Mouse (Mus musculus): ENCODE data around the gene Cyfip1. TPM values are rescaled to one million over a fixed set of nuclear protein-coding genes. Genes with fewer than 3 reads are reported as not detected.
"Not testable (repeated sequence)": the region's sequence is repeated elsewhere in the genome, so short reads cannot be mapped to it uniquely, and the experiment has no call there.

The Cyfip1 gene
- polyA plus RNA-seq, 1 experiment from 2014 or later, result 50.0 TPM

DNA sequence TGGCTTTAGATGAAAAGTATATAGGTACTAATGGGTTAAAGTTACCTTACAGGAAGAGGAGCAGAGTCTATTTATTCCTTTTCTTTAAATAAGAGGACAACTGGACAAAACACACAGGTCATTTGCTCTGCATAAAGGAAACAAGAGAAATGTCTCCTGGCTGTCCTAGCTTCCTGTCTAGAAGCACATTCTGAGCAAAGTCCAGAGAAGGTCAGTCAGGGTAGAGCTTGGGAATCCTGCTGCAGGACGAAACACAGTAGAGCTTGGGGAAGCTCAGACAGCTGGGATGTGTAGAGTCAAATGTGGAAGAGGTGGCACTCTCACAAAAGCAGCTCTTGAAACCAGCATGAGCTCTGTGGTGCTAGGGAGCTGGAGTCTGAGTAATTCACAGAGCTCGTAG lies 68.8 kb downstream of the Cyfip1 start:
- no peaks in the 10 kb centered on the region for H3K9me3 ChIP-seq (ENCODE audit: control insufficient read depth, low read length)
- 88% methylated on average over 2 of the region's 2 CpGs for WGBS
- no peaks in the 10 kb centered on the region for H3K27me3 ChIP-seq (ENCODE audit: control insufficient read depth, insufficient read depth, low read length)
- H3K4me2 ChIP-seq (replicated peaks), result no peak overlapping the region
- H3K4me3 ChIP-seq (replicated peaks; ENCODE audit: low read length), result no peak overlapping the region
- H3K27ac ChIP-seq, result no peak overlapping the region
- no peak overlapping the region for H3K9ac ChIP-seq
- ATAC-seq (ENCODE audit: low FRiP score), result no peak
- H3K4me1 ChIP-seq (replicated peaks; ENCODE audit: control insufficient read depth, insufficient read depth, low read length), result no peaks in the 10 kb centered on the region
- DNase-seq (ENCODE audit: low spot score), result no peak
- H3K36me3 ChIP-seq (replicated peaks; ENCODE audit: control insufficient read depth, insufficient read depth), result peaks cover 83% of the 10 kb centered on the region

DNA sequence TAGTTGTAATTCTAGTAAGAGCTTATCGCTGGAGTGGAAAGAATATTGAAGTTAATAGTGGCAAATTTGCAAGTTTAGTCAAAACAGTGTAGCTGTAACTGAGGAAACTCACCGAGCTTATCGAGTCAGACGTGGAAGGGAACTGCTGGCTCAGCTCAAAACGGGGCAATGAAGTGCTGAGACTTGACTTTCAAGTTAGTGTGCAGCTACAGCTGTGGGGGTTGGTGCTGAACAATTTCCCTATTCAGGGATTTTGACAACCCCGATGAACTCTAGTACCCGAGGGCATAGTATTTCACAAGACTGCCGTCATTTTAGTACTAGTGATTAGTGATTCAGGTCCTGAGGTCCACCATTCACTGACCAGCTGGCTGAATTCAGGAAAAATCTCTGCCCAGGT lies 69.8 kb downstream of the Cyfip1 start:
- no peaks in the 10 kb centered on the region for H3K9me3 ChIP-seq (ENCODE audit: control insufficient read depth, low read length)
- H3K4me3 ChIP-seq (replicated peaks; ENCODE audit: low read length), result no peak overlapping the region
- H3K36me3 ChIP-seq (replicated peaks; ENCODE audit: control insufficient read depth, insufficient read depth), result peaks cover 82% of the 10 kb centered on the region
- no peaks in the 10 kb centered on the region for H3K27me3 ChIP-seq (ENCODE audit: control insufficient read depth, insufficient read depth, low read length)
- H3K27ac ChIP-seq, result no peak overlapping the region
- 78% methylated on average over 8 of the region's 8 CpGs for WGBS
- DNase-seq (ENCODE audit: low spot score) (no peak), ATAC-seq (ENCODE audit: low FRiP score) (no peak)
- no peak overlapping the region for H3K4me2 ChIP-seq (replicated peaks)
- no peak overlapping the region for H3K9ac ChIP-seq
- no peaks in the 10 kb centered on the region for H3K4me1 ChIP-seq (replicated peaks; ENCODE audit: control insufficient read depth, insufficient read depth, low read length)

DNA sequence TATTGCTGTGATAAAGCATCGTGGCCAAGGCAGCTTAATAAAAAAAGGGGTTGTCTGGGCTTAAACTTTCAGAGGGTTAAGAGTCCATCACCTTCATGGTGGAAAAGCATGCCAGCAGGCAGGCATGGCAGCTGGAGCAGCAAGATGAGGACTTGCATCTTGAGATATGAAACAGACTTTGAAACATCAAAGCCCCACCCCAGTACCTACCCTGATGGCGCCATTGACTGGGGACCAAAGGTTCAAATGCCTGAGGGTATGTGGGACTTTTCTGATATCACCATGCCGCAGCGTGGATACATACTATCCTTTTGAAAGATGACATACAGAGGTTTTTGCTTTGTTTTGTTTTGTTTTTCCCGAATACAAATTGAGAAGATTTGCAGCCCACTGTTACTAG lies 70.6 kb downstream of the Cyfip1 start:
- peaks cover 89% of the 10 kb centered on the region for H3K36me3 ChIP-seq (replicated peaks; ENCODE audit: control insufficient read depth, insufficient read depth)
- WGBS, result 96% methylated on average over 5 of the region's 5 CpGs
- H3K4me3 ChIP-seq (replicated peaks; ENCODE audit: low read length), result no peak overlapping the region
- no peak for ATAC-seq (ENCODE audit: low FRiP score)
- H3K4me1 ChIP-seq (replicated peaks; ENCODE audit: control insufficient read depth, insufficient read depth, low read length), result no peaks in the 10 kb centered on the region
- H3K9ac ChIP-seq, result no peak overlapping the region
- H3K27me3 ChIP-seq (ENCODE audit: control insufficient read depth, insufficient read depth, low read length), result no peaks in the 10 kb centered on the region
- DNase-seq (ENCODE audit: low spot score), result no peak
- no peak overlapping the region for H3K27ac ChIP-seq
- H3K9me3 ChIP-seq (ENCODE audit: control insufficient read depth, low read length), result no peaks in the 10 kb centered on the region
- no peak overlapping the region for H3K4me2 ChIP-seq (replicated peaks)

DNA sequence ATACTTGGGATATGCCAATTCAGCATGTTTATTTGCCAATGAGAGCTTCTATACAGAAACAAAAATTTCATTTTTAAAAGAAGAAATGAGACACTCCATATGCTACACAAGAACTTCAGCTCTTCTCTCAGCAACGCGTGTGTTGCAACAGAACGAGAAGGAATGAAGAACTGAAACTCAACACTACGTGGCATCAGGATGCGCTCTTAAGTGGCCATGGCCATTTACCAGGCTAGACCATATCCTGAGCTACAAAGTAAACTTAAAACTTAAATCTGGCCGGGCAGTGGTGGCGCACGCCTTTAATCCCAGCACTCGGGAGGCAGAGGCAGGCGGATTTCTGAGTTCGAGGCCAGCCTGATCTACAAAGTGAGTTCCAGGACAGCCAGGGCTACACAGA lies 76.8 kb downstream of the Cyfip1 start:
- H3K4me1 ChIP-seq (replicated peaks; ENCODE audit: control insufficient read depth, insufficient read depth, low read length); ATAC-seq (ENCODE audit: low FRiP score); H3K27me3 ChIP-seq (ENCODE audit: control insufficient read depth, insufficient read depth, low read length); H3K4me2 ChIP-seq (replicated peaks); H3K9me3 ChIP-seq (ENCODE audit: control insufficient read depth, low read length); H3K4me3 ChIP-seq (replicated peaks; ENCODE audit: low read length); H3K9ac ChIP-seq; H3K27ac ChIP-seq; DNase-seq (ENCODE audit: low spot score): not testable (repeated sequence)
- peaks cover 74% of the 10 kb centered on the region for H3K36me3 ChIP-seq (replicated peaks; ENCODE audit: control insufficient read depth, insufficient read depth)
- 93% methylated on average over 11 of the region's 11 CpGs for WGBS

DNA sequence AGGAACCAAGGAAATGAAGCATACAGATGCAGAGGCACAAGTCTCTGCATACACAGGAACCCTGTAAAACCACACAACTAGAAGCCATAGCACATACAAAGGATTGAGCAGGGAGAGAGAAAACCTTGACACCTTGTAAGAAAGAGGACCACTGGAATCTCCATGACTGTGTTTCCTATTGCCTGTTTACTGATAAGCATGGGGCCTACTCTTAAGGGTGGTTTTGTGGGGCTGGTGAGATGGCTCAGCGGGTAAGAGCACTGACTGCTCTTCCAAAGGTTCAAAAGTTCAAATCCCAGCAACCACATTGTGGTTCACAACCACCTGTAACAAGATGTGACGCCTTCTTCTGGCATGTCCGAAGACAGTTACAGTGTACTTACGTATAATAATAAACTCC lies 85.7 kb downstream of the Cyfip1 start:
- no peak for DNase-seq (ENCODE audit: low spot score)
- no peaks in the 10 kb centered on the region for H3K4me1 ChIP-seq (replicated peaks; ENCODE audit: control insufficient read depth, insufficient read depth, low read length)
- no peak overlapping the region for H3K4me3 ChIP-seq (replicated peaks; ENCODE audit: low read length)
- peaks cover 86% of the 10 kb centered on the region for H3K36me3 ChIP-seq (replicated peaks; ENCODE audit: control insufficient read depth, insufficient read depth)
- no peak overlapping the region for H3K9ac ChIP-seq
- H3K27ac ChIP-seq, result no peak overlapping the region
- H3K4me2 ChIP-seq (replicated peaks), result no peak overlapping the region
- WGBS, result 94% methylated on average over 4 of the region's 4 CpGs
- H3K9me3 ChIP-seq (ENCODE audit: control insufficient read depth, low read length), result no peaks in the 10 kb centered on the region
- H3K27me3 ChIP-seq (ENCODE audit: control insufficient read depth, insufficient read depth, low read length), result no peaks in the 10 kb centered on the region
- ATAC-seq (ENCODE audit: low FRiP score), result no peak

DNA sequence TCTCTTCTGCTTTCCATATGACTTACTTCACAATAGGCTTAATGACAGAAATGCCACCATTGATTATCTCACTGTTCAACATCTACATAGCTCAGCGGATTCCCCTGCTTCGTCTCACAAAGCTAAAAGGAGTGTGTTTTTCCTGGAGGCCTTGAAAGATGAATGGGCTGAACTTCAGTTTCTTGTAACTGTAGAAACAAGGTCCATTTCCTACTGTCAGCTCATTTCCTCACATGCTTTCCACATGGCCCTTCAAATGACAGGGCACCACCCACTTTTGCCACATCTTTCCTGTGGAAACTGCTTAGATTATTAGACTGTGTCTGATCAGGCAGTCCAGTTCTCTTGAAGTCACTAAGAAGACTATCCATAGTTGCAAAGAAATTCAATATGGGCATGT lies 87.1 kb downstream of the Cyfip1 start:
- DNase-seq (ENCODE audit: low spot score) (no peak), ATAC-seq (ENCODE audit: low FRiP score) (no peak)
- Histone ChIP-seq H3K9ac (no peak overlapping the region), H3K27ac (no peak overlapping the region), H3K36me3 (replicated peaks; ENCODE audit: control insufficient read depth, insufficient read depth) (peaks cover 73% of the 10 kb centered on the region), H3K4me3 (replicated peaks; ENCODE audit: low read length) (no peak overlapping the region), H3K4me2 (replicated peaks) (no peak overlapping the region), H3K9me3 (ENCODE audit: control insufficient read depth, low read length) (no peaks in the 10 kb centered on the region), H3K4me1 (replicated peaks; ENCODE audit: control insufficient read depth, insufficient read depth, low read length) (no peaks in the 10 kb centered on the region), H3K27me3 (ENCODE audit: control insufficient read depth, insufficient read depth, low read length) (no peaks in the 10 kb centered on the region)
- 90% methylated on average over 2 of the region's 2 CpGs for WGBS

DNA sequence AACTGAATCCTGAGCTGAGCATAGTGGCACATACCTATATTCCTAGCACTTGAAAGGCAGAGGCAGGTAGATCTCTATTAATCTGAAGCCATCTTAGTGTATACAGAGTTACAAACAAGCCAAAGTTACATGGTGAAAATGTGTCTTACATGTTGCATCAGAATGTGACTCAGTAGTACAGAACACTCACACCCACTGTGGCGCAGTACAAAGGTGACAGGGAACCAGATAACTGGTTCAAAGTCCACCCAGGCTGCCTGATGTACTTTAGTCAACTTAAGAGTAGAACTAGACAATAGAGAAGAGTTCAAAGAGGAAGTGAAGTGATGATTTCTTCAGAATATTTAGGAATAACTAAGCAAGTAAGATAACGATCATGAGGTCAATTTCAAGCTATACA lies 93.5 kb downstream of the Cyfip1 start:
- no peaks in the 10 kb centered on the region for H3K4me1 ChIP-seq (replicated peaks; ENCODE audit: control insufficient read depth, insufficient read depth, low read length)

DNA sequence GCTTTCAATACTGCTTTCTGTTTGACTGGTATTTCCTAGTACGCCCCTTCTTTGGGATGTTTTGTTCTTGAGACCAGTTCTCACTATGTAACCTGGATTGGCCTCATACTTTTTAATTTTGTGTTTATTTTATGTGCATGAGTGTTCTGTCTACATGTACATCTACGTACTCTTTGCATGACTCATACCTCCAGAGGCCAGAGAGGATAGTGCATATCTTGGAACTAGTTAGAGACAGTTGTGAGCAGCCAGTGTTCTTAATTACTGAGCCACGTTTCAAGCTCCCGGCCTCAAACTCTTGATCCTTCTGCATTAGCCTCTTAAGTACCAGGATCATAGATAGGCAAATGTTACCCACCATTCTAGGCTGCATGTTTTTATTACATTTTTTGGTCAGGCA lies 96.8 kb downstream of the Cyfip1 start:
- Histone ChIP-seq H3K4me3 (replicated peaks; ENCODE audit: low read length) (no peak overlapping the region), H3K4me2 (replicated peaks) (no peak overlapping the region), H3K4me1 (replicated peaks; ENCODE audit: control insufficient read depth, insufficient read depth, low read length) (no peaks in the 10 kb centered on the region), H3K27ac (no peak overlapping the region), H3K9me3 (ENCODE audit: control insufficient read depth, low read length) (no peaks in the 10 kb centered on the region), H3K27me3 (ENCODE audit: control insufficient read depth, insufficient read depth, low read length) (no peaks in the 10 kb centered on the region), H3K36me3 (replicated peaks; ENCODE audit: control insufficient read depth, insufficient read depth) (peaks cover 13% of the 10 kb centered on the region; the same call in 1 of the 2 replicates), H3K9ac (no peak overlapping the region)
- ATAC-seq (ENCODE audit: low FRiP score) (no peak), DNase-seq (ENCODE audit: low spot score) (no peak)
- 98% methylated on average over 4 of the region's 4 CpGs for WGBS

More for the DNA sequence above, 93.5 kb downstream of the Cyfip1 start:
- Histone ChIP-seq H3K9me3 (ENCODE audit: control insufficient read depth, low read length) (no peaks in the 10 kb centered on the region), H3K4me2 (replicated peaks) (no peak overlapping the region), H3K27ac (no peak overlapping the region), H3K4me3 (replicated peaks; ENCODE audit: low read length) (no peak overlapping the region), H3K9ac (no peak overlapping the region), H3K27me3 (ENCODE audit: control insufficient read depth, insufficient read depth, low read length) (no peaks in the 10 kb centered on the region), H3K36me3 (replicated peaks; ENCODE audit: control insufficient read depth, insufficient read depth) (peaks cover 32% of the 10 kb centered on the region)
- DNase-seq (ENCODE audit: low spot score) (no peak), ATAC-seq (ENCODE audit: low FRiP score) (no peak)
- 98% methylated on average over 2 of the region's 2 CpGs for WGBS

DNA sequence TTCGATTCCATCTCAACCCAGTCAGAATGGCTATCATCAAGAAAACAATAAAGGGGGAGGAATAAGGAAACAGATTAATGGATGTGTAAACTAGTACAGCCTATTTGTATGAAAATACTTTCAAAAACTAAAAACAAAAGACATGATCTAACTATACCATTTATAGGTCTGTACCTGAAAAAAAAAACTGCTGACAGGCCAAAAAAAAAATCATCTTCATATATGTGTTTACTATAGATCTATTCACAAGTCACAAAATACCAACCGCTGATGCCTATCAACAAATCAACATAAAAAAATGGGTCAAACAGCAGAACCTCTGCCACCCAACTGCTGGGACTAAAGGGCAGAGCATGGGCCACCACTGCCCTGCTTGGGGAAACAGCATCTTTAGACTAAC lies 114.5 kb downstream of the Cyfip1 start:
- Histone ChIP-seq H3K9me3 (ENCODE audit: control insufficient read depth, low read length) (no peaks in the 10 kb centered on the region), H3K4me3 (replicated peaks; ENCODE audit: low read length) (no peak overlapping the region), H3K27ac (no peak overlapping the region), H3K27me3 (ENCODE audit: control insufficient read depth, insufficient read depth, low read length) (no peaks in the 10 kb centered on the region), H3K4me1 (replicated peaks; ENCODE audit: control insufficient read depth, insufficient read depth, low read length) (peaks cover 6% of the 10 kb centered on the region), H3K36me3 (replicated peaks; ENCODE audit: control insufficient read depth, insufficient read depth) (peaks cover 15% of the 10 kb centered on the region; the same call in 1 of the 2 replicates), H3K9ac (no peak overlapping the region), H3K4me2 (replicated peaks) (no peak overlapping the region)
- ATAC-seq (ENCODE audit: low FRiP score) (no peak), DNase-seq (ENCODE audit: low spot score) (no peak)
- 98% methylated on average over 2 of the region's 2 CpGs for WGBS

DNA sequence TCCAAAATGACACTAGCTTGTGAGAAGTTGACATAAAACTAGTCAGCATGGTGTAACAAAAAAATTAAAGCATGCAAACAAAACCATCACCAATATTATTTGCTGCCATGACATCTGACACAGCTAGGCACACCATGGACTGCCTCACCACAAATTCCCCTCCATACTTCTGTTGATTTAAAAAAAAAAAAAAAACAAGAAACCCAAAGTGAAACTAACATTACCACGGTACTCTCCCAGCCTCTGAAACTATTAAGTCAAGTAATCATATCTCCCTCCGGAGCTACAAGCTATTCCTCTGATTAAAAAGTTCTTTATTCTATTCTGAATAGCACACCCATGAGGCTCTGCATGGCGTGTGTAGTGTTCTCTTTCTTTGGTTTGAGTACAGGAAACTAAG lies 115.6 kb downstream of the Cyfip1 start:
- Histone ChIP-seq H3K4me1 (replicated peaks; ENCODE audit: control insufficient read depth, insufficient read depth, low read length) (peaks cover 12% of the 10 kb centered on the region), H3K4me3 (replicated peaks; ENCODE audit: low read length) (no peak overlapping the region), H3K9ac (no peak overlapping the region), H3K4me2 (replicated peaks) (no peak overlapping the region), H3K27me3 (ENCODE audit: control insufficient read depth, insufficient read depth, low read length) (no peaks in the 10 kb centered on the region), H3K27ac (no peak overlapping the region), H3K36me3 (replicated peaks; ENCODE audit: control insufficient read depth, insufficient read depth) (peaks cover 15% of the 10 kb centered on the region; the same call in 1 of the 2 replicates), H3K9me3 (ENCODE audit: control insufficient read depth, low read length) (no peaks in the 10 kb centered on the region)
- ATAC-seq (ENCODE audit: low FRiP score) (no peak), DNase-seq (ENCODE audit: low spot score) (no peak)
- 92% methylated on average over 3 of the region's 3 CpGs for WGBS
